Mouse (Mus musculus) right cerebral cortex, postnatal 36 days (tissue): ENCODE measurements at regions not wholly inside any gene's neighbourhood (a gene's known extent, or its start where the extent isn't known, plus 50 kb on each side); places are given as distances from the start of the nearest gene placed in this dataset.

Source experiments
- DNase-seq, 2 experiments: peaks; one replicate each; pipeline ENCODE4 v3.0.0; 2022; ENCODE audit warnings: low spot score in 2 of 2, mixed read lengths in 1 of 2

- DNase-seq, result no peak
Observed at GRCm38 (mm10) chr10:117896911-117897643, 51.2 kb upstream of the Rap1b start.

DNA sequence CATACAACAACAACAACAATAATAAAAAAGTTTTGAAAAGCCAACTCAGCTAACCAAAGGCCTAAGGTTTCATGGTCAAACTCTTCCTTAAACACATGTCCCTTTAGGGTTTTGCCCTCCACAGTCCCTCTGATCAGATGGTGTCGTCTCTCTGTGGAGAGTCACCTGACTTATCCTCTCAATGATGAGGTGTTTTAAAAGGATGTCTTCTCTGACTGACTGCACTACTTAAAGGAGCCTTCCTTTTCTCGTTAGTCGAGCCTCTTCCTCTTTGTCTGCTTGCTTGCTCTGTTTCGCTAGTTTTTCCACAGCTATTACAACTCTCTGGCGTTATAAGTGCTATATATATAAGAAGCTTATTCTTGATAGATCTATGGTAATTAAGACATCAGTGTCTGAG is 51.9 kb upstream of the Rap1b start:
- no peak for DNase-seq

DNA sequence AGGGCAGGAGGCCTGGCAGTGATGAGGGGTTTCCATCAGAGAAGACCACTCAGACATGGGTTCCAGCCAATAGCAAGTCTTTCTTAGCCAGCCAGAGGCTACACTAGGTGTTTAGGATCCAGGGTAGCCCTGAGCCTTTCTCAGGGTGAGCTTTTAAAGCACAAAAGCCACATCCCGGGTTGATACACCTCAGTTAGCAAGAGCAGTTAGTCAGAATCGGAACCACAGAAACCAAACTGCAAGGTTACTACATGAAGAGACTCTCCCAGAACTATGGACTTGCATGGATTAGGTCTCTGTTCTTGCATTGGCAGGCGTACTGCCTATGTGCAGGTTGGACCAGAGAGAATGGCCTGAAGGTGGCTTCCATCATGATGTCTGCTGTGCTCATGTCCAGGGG is 52.6 kb upstream of the Rap1b start:
- no peak for DNase-seq

- no peak for DNase-seq
Observed at GRCm38 (mm10) chr10:117899410-117899935, 53.6 kb upstream of the Rap1b start.

- peak; percentile 31 to 41 for DNase-seq
Observed at GRCm38 (mm10) chr10:117905666-117906266, 59.9 kb upstream of the Rap1b start.

DNA sequence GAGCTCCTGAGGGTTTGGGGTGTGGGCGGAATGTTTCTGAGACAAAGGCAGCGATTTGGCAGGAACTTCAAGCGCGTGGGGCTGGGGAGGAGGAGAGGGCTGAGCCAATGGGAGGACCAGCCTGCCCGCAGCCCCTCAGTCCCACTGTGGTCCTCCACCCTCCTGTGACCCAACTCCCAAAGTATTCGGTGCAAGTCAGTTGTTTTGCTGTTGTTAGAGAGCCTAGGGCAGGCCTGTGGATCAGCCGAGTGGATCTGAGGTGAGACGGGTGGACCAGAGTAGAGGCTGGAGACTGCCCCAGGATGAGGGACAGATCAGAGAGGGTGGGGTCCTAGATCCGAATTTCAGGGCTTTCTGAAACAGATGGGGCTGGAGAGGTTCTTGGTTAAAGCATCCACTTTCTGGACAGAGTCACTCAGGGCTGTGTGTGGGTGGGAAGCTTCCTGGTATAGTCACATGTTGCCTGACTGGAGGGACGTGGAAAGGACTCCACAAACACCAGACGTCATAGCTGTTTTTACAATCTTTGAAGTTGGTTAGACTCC is 60.5 kb upstream of the Rap1b start:
- DNase-seq, result peak; percentile 69 to 79

- DNase-seq, result no peak
Observed at GRCm38 (mm10) chr10:117908079-117908675, 62.3 kb upstream of the Rap1b start.

- DNase-seq, result no peak
Observed at GRCm38 (mm10) chr10:117909155-117909554, 63.3 kb upstream of the Rap1b start.

DNA sequence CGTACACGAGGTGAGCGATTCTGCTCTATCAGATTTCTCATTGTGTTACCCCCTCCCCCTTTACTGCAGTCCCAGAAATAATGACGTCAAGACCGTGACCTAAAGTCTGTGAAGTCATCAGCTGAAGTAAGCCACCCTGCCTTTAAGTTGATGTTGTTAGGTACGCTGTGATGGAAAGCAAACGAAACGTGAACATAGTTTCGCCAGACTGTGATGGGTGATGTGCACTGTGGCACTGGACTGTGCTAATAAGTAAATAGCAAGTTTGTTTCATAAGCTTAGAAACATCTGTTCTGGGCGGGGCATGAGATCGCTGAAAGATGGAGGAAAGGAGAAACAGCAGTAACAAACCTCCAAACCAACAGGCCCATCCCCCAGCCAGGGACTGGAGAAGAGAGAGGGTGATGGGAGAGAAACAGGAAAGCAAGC is 64.0 kb upstream of the Rap1b start:
- DNase-seq, result no peak

DNA sequence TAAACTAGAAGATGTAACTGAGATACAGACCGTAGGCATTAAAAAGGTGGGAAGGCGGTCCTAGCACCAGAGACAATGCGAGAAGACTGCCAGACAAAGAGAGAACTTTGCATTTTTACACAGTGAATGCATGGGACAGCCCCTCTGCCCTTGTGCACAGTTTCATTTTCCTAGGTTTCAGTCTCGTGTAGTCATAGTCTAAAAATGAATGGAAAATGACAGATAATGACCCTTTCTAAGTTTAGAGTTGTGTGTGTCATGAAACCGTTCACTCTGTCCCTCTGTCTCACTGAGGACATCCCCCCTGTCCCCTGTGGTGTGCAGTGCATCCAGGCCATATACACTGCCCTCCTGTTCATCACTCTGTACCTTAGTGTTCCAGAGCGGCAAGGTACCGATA is 64.6 kb upstream of the Rap1b start:
- DNase-seq, result no peak

- DNase-seq, result no peak
Observed at GRCm38 (mm10) chr10:117915011-117915735, 69.3 kb upstream of the Rap1b start.

- peak in 1 of 2 experiments; percentile 20 for DNase-seq
Observed at GRCm38 (mm10) chr10:117916280-117916679, 70.4 kb upstream of the Rap1b start.

DNA sequence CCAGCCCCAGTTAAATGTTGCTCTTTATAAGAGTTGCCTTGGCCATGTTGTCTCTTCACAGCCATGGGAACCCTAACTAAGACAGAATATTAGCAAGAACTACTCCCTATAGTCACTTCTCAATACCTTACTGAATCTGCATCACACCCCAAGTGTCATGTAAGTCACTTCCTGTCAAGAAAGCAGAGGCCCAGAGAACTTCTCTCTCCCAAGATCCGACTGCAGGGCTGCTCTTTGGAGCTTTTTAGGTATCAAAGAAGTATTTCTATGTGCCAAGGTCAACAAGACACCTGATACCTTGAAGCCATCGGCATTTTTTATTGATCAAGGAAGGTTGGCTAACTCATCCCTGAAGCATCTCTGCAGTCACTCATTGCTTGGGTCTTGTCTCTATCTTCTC is 72.0 kb upstream of the Rap1b start:
- no peak for DNase-seq

DNA sequence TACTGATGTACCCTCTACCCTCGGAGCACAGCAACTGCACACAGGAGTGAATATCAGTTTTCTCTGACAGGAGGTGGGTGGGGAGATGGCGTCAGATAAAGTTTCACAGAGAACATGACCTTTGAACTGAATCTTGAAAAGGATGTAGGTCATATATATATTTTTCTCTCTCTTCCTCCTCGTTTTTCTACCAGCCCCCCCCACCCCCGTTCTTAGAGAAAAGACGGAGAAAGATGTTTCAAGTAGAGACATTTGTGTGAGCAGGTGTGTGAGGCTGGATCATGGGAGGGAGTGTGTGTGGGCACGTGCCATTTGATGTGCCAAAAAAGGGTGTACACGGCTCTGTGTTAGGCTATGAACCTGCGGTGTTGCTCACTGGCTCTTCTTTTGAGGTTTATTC is 72.8 kb upstream of the Rap1b start:
- no peak for DNase-seq

DNA sequence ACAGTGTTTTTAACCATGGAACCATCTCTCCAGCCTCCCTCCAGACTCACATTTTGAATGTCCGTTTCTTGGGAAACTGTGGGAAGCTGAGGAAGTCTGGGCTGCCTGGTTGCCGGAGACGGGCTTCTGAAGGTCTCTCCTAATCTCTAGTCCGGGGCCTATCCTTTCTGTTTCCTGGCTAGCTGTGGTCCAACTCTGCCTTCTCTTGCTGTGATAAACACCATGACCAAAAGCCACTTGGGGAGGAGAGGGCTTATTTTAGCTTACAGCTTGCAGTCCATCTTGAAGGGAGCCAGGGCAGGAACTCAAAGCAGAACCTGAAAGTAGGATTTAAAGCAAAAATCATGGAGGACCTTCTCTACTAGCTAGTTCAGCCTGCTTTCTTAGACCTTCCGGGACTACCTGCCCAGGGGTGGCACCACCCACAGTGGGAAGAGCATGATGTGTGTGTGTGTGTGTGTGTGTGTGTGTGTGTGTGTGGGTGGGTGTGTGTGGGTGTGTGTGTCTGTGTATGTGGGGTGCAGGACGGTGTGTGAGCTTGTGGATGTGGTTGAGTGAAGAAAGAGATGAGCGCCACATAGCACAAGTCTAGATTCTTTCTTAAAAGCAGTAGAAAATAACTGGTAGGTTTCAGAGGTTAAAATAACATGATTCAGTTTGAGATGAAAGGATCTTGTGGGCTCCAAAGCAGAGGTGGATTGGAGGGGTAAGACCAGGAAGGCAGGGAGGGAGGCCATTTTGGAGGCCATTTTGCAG is 73.5 kb upstream of the Rap1b start:
- DNase-seq, result no peak

DNA sequence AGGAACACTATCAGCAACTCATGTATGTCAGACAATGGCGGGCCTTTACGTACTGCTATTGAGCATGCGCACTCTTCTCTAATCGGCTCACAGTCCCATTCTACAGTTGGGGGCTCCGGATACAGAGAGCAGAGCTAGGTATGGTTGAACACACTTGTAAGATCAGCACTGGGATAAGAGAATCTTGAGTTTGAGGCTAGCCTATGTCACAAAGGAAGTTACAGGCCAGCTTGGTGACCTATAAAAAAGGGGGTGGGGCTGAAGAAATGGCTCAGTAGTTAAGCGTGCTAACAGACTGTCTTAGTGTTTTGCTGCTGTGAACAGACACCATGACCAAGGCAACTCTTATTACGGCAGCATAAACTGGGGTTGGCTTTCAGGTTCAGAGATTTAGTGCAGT is 79.4 kb upstream of the Rap1b start:
- DNase-seq, result no peak

DNA sequence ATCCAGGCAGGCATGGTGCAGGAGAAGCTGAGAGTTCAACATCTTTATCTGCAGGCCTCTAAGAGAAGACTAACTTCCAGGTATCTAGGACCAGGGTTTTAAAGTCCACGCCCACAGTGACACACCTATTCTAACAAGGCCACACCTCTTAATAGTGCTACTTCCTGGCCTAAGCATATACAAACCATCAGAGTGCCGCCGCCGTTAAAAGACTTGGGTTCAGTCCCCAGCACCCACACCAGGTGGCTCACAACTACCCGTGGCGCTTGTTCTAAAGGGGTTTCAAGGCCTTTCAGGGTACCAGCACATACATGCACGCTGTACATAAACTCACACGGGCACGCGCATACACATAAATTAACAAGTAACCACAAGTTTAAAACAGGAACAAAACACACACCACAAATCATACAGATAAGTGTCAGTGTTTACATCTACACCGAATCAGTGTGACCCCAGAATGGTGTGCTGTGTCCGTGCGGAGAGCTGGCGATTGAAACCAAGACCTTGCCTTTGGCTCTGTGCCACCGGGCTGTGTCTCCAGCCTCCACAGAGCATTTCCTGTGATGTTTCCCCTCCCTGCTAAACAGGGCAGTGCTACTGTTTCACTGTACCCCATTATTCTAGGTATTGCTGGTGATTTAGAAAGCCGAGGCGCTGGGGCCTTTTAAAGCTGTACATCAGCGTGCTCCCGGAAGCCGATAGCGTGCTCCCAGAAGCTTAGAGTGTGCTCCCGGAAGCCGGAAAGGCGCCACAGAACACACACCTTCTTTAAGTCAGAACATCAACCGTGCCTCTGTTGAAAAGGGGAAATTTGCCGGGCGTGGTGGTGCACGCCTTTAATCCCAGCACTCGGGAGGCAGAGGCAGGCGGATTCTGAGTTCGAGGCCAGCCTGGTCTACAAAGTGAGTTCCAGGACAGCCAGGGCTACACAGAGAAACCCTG is 80.0 kb upstream of the Rap1b start:
- no peak for DNase-seq

GRCm38 (mm10) chr10:117928998-117929397 is 83.2 kb upstream of the Rap1b start:
- no peak for DNase-seq

- DNase-seq, result no peak
Observed at GRCm38 (mm10) chr10:117934797-117935196, 89.0 kb upstream of the Rap1b start.

DNA sequence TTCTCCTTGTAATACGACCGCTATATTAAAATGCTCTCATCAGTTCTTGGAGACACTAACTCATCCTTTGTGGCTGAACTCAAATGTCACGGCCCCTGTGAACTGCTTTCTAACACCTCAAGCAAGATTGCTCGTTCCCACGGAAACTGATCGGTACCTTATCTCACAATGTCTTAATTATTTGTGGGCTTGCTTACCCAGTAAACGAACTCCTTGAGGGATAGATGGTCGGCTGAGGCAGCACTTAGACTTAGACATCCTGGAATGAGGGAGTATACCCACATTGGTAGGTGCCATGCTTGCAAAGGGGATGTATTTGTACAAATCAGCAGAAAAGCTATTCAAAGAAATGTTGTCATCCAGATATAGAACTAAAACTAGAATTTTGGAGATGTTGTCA is 92.9 kb upstream of the Rap1b start:
- DNase-seq, result no peak
